Mouse (Mus musculus) kidney, postnatal 0 days (tissue): ENCODE data around the gene Nfatc4. TPM values are rescaled to one million over a fixed set of nuclear protein-coding genes. Genes with fewer than 3 reads are reported as not detected.

Experiments
- ATAC-seq: fragments of 200-750 bp; cut with Nextera tagmentation; replicated peaks from 2 replicates; pipeline ENCODE4 v1.8.0; 2017; ENCODE audit warnings: low read depth, moderate number of reproducible peaks, moderate TSS enrichment, moderate library complexity; ENCODE audit not compliant: low FRiP score
- DNase-seq: peaks from one replicate; pipeline ENCODE4 v3.0.0-alpha.2; 2016; ENCODE audit warnings: low spot score
- H3K27ac ChIP-seq: fragments of 300-500 bp; sonication (generic); 2 replicates; pipeline ENCODE4 v1.5.1; 2014; ENCODE audit warnings: mild to moderate bottlenecking
- H3K27me3 ChIP-seq: fragments of 300-500 bp; sonication (generic); 2 replicates; pipeline ENCODE4 v1.6.1; 2014; ENCODE audit warnings: low read length, mixed read lengths; ENCODE audit not compliant: insufficient read depth
- H3K36me3 ChIP-seq: fragments of 300-500 bp; sonication (generic); 2 replicates; pipeline ENCODE4 v1.6.1; 2014; ENCODE audit warnings: low read length, mixed read lengths; ENCODE audit not compliant: insufficient read depth
- H3K4me1 ChIP-seq: fragments of 300-500 bp; sonication (generic); replicated peaks from 2 replicates; pipeline ENCODE4 v1.6.1; 2014; ENCODE audit warnings: antibody characterized with exemption, low read length, mixed read lengths; ENCODE audit not compliant: insufficient read depth
- H3K4me2 ChIP-seq: fragments of 300-500 bp; sonication (generic); 2 replicates; pipeline ENCODE4 v1.6.1; 2014; ENCODE audit warnings: mild to moderate bottlenecking, low read length, moderate library complexity, mixed read lengths
- H3K4me3 ChIP-seq: fragments of 300-500 bp; sonication (generic); replicated peaks from 2 replicates; pipeline ENCODE4 v1.5.1; 2014; ENCODE audit warnings: low read depth, low read length
- H3K9ac ChIP-seq: fragments of 300-500 bp; sonication (generic); 2 replicates; pipeline ENCODE4 v1.6.1; 2014; ENCODE audit warnings: low read depth, low read length
- H3K9me3 ChIP-seq: fragments of 300-500 bp; sonication (generic); replicated peaks from 2 replicates; pipeline ENCODE4 v1.6.1; 2016; ENCODE audit warnings: low read length, inconsistent platforms, mixed read lengths
- CTCF ChIP-seq: IDR thresholded peaks from 2 replicates; pipeline ENCODE4 v1.5.1; 2016; ENCODE audit warnings: antibody characterized with exemption, low read depth, mild to moderate bottlenecking, moderate library complexity
- WGBS: fragments of 180-500 bp; shearing (Covaris S2); extraction: QIAGEN DNeasy Blood & Tissue Kit; methylation state at CpG from one replicate; pipeline ENCODE4 v1.1.7; 2014; 5-methylcytosine and 5-hydroxymethylcytosine counted together
- polyA plus RNA-seq: library from polyadenylated mRNA; unstranded; fragments of >200 nt; fragmentation: Nextera tagmentation; extraction: Ambion mirVana; gene quantifications from 2 replicates; pipeline ENCODE4 v1.2.1, GENCODE M21; 2015

Gene Nfatc4
- polyA plus RNA-seq, 1 experiment from 2014 or later: 16.8 TPM

GRCm38 (mm10) chr14:55868230-55869026 lies 45.5 kb downstream of the Nfatc4 start:
- 84% methylated on average over 14 of the region's 14 CpGs for WGBS
- no peaks in the 10 kb centered on the region; the same call in 1 of the 2 replicates for H3K4me1 ChIP-seq

GRCm38 (mm10) chr14:55869538-55869937 lies 46.6 kb downstream of the Nfatc4 start:
- Histone ChIP-seq H3K36me3 (peaks cover 74% of the 10 kb centered on the region), H3K4me2 (no peak overlapping the region), H3K27me3 (no peaks in the 10 kb centered on the region), H3K9ac (no peak overlapping the region), H3K4me1 (peaks cover 5% of the 10 kb centered on the region; the same call in 1 of the 2 replicates), H3K4me3 (no peak overlapping the region), H3K27ac (no peak overlapping the region), H3K9me3 (no peaks in the 10 kb centered on the region)
- 96% methylated on average over 6 of the region's 6 CpGs for WGBS
- no peak for TF ChIP-seq CTCF
- ATAC-seq (no peak), DNase-seq (no peak)

More at GRCm38 (mm10) chr14:55868230-55869026, 45.5 kb downstream of the Nfatc4 start:
- Histone ChIP-seq H3K27ac (no peak overlapping the region), H3K9ac (no peak overlapping the region), H3K4me3 (no peak overlapping the region), H3K9me3 (no peaks in the 10 kb centered on the region), H3K27me3 (no peaks in the 10 kb centered on the region), H3K4me2 (no peak overlapping the region), H3K36me3 (peaks cover 81% of the 10 kb centered on the region)
- DNase-seq (no peak), ATAC-seq (no peak)
- TF ChIP-seq CTCF: no peak

- Histone ChIP-seq H3K27ac (no peak overlapping the region), H3K9ac (no peak overlapping the region), H3K4me3 (no peak overlapping the region), H3K4me1 (peaks cover 5% of the 10 kb centered on the region; the same call in 1 of the 2 replicates), H3K27me3 (no peaks in the 10 kb centered on the region), H3K4me2 (no peak overlapping the region), H3K36me3 (peaks cover 52% of the 10 kb centered on the region), H3K9me3 (no peaks in the 10 kb centered on the region)
- no peak for ATAC-seq
- no peak for TF ChIP-seq CTCF
- DNase-seq: no peak
- WGBS: 90% methylated on average over 12 of the region's 12 CpGs
Measured at GRCm38 (mm10) chr14:55872039-55872438, 49.1 kb downstream of the Nfatc4 start.

- no peaks in the 10 kb centered on the region for H3K27me3 ChIP-seq
- peaks cover 5% of the 10 kb centered on the region; the same call in 1 of the 2 replicates for H3K4me1 ChIP-seq
- TF ChIP-seq CTCF: no peak
- no peak for DNase-seq
- 88% methylated on average over 17 of the region's 17 CpGs for WGBS
- H3K27ac ChIP-seq: no peak overlapping the region
- H3K4me2 ChIP-seq: no peak overlapping the region
- H3K36me3 ChIP-seq: peaks cover 52% of the 10 kb centered on the region
- no peak for ATAC-seq
- no peak overlapping the region for H3K4me3 ChIP-seq
- H3K9ac ChIP-seq: no peak overlapping the region
- H3K9me3 ChIP-seq: no peaks in the 10 kb centered on the region
Measured at GRCm38 (mm10) chr14:55872551-55872950, 49.6 kb downstream of the Nfatc4 start.

GRCm38 (mm10) chr14:55873242-55873713 lies 50.3 kb downstream of the Nfatc4 start:
- Histone ChIP-seq H3K9me3 (no peaks in the 10 kb centered on the region), H3K4me1 (peaks cover 5% of the 10 kb centered on the region; the same call in 1 of the 2 replicates), H3K4me3 (no peak overlapping the region), H3K36me3 (peaks cover 46% of the 10 kb centered on the region), H3K9ac (0 out of 2 replicates have a peak overlapping the region, but pooled peaks have one; percentile 35), H3K27ac (no peak overlapping the region), H3K4me2 (peak overlapping the region; percentile 48), H3K27me3 (no peaks in the 10 kb centered on the region)
- no peak for TF ChIP-seq CTCF
- peak; percentile 6; the same call in 1 of the 2 replicates for ATAC-seq
- WGBS: 80% methylated on average over 8 of the region's 8 CpGs
- no peak for DNase-seq
